Mouse (Mus musculus) midbrain, embryonic 13.5 days (tissue): Measurements from ENCODE around the gene Mylip. TPM values are rescaled to one million over a fixed set of nuclear protein-coding genes. Genes with fewer than 3 reads are reported as not detected.

Experiments
- ATAC-seq: fragments of 200-750 bp; cut with Nextera tagmentation; 2 replicates; pipeline ENCODE4 v1.8.0; 2017; ENCODE audit warnings: mild to moderate bottlenecking, moderate TSS enrichment, moderate library complexity
- H3K27ac ChIP-seq: fragments of 300-500 bp; sonication (generic); 2 replicates; pipeline ENCODE4 v1.5.1; 2015; ENCODE audit warnings: inconsistent platforms, mild to moderate bottlenecking, moderate library complexity
- H3K27me3 ChIP-seq: fragments of 300-500 bp; sonication (generic); 2 replicates; pipeline ENCODE4 v1.6.1; 2015; ENCODE audit warnings: mild to moderate bottlenecking, inconsistent platforms
- H3K36me3 ChIP-seq: fragments of 300-500 bp; sonication (generic); 2 replicates; pipeline ENCODE4 v1.6.1; 2015; ENCODE audit warnings: mild to moderate bottlenecking, inconsistent platforms
- H3K4me1 ChIP-seq: fragments of 300-500 bp; sonication (generic); replicated peaks from 2 replicates; pipeline ENCODE4 v1.6.1; 2015; ENCODE audit warnings: inconsistent platforms
- H3K4me2 ChIP-seq: fragments of 300-500 bp; sonication (generic); replicated peaks from 2 replicates; pipeline ENCODE4 v1.6.1; 2015; ENCODE audit warnings: moderate library complexity, mild to moderate bottlenecking, inconsistent platforms
- H3K4me3 ChIP-seq: fragments of 300-500 bp; sonication (generic); replicated peaks from 2 replicates; pipeline ENCODE4 v1.5.1; 2015; ENCODE audit warnings: mild to moderate bottlenecking, inconsistent platforms
- H3K9ac ChIP-seq: fragments of 300-500 bp; sonication (generic); replicated peaks from 2 replicates; pipeline ENCODE4 v1.6.1; 2015; ENCODE audit warnings: mild to moderate bottlenecking, inconsistent platforms
- H3K9me3 ChIP-seq: fragments of 300-500 bp; sonication (generic); 2 replicates; pipeline ENCODE4 v1.6.1; 2016; ENCODE audit warnings: mild to moderate bottlenecking, inconsistent platforms
- WGBS: fragments of 180-500 bp; shearing (Covaris S2); methylation state at CpG from one replicate; pipeline ENCODE4 v1.1.7; 2015; 5-methylcytosine and 5-hydroxymethylcytosine counted together
- polyA plus RNA-seq: library from polyadenylated mRNA; unstranded; fragments of >200 nt; fragmentation: Nextera tagmentation; extraction: Ambion mirVana; gene quantifications from 2 replicates; pipeline ENCODE4 v1.2.1, GENCODE M21; 2015

Gene Mylip
- polyA plus RNA-seq = 3.7 TPM in 2 replicates

GRCm38 (mm10) chr13:45389448-45390311, at the start of gene Mylip:
TSS of gene Mylip (plus strand) at chr13:45389742.
- Histone ChIP-seq H3K4me1 (peaks cover 19% of the 10 kb centered on the region), H3K9me3 (no peaks in the 10 kb centered on the region), H3K36me3 (no peaks in the 10 kb centered on the region), H3K27me3 (peaks cover 19% of the 10 kb centered on the region; the same call in 1 of the 2 replicates), H3K4me3 (peak within 1 kb of the TSS; percentile 71), H3K9ac (peak within 1 kb of the TSS; percentile 83), H3K27ac (peak within 1 kb of the TSS; percentile 35), H3K4me2 (peak within 1 kb of the TSS; percentile 98)
- under 1% methylated on average over 72 of the region's 81 CpGs for WGBS
- ATAC-seq = peak; percentile 98

- Histone ChIP-seq H3K4me3 (no peak overlapping the region), H3K27me3 (no peaks in the 10 kb centered on the region), H3K36me3 (no peaks in the 10 kb centered on the region), H3K9ac (no peak overlapping the region), H3K9me3 (peaks cover 3% of the 10 kb centered on the region; the same call in 1 of the 2 replicates), H3K27ac (no peak overlapping the region), H3K4me1 (peaks cover 7% of the 10 kb centered on the region), H3K4me2 (no peak overlapping the region)
- no peak for ATAC-seq
These were observed 47.6 kb upstream of the Mylip start for GRCm38 (mm10) chr13:45341991-45342390.

- no peaks in the 10 kb centered on the region for H3K36me3 ChIP-seq
- 84% methylated on average over 6 of the region's 6 CpGs for WGBS
- peaks cover 3% of the 10 kb centered on the region; the same call in 1 of the 2 replicates for H3K9me3 ChIP-seq
- peaks cover 7% of the 10 kb centered on the region for H3K4me1 ChIP-seq
- no peak overlapping the region for H3K4me2 ChIP-seq
- no peak for ATAC-seq
- H3K9ac ChIP-seq = no peak overlapping the region
- no peak overlapping the region for H3K4me3 ChIP-seq
- no peak overlapping the region for H3K27ac ChIP-seq
- H3K27me3 ChIP-seq = no peaks in the 10 kb centered on the region
These were observed 46.0 kb upstream of the Mylip start for GRCm38 (mm10) chr13:45343541-45343940.

- Histone ChIP-seq H3K4me2 (no peak overlapping the region), H3K9ac (no peak overlapping the region), H3K27ac (no peak overlapping the region), H3K9me3 (peaks cover 3% of the 10 kb centered on the region; the same call in 1 of the 2 replicates), H3K4me1 (peaks cover 7% of the 10 kb centered on the region), H3K36me3 (no peaks in the 10 kb centered on the region), H3K4me3 (no peak overlapping the region), H3K27me3 (no peaks in the 10 kb centered on the region)
- WGBS = 61% methylated on average over 4 of the region's 4 CpGs
- ATAC-seq = no peak
These were observed 45.6 kb upstream of the Mylip start for GRCm38 (mm10) chr13:45343966-45344365.

- ATAC-seq = no peak
- Histone ChIP-seq H3K4me1 (peaks cover 7% of the 10 kb centered on the region), H3K9ac (no peak overlapping the region), H3K4me2 (no peak overlapping the region), H3K4me3 (no peak overlapping the region), H3K27ac (no peak overlapping the region), H3K9me3 (peaks cover 3% of the 10 kb centered on the region; the same call in 1 of the 2 replicates), H3K27me3 (no peaks in the 10 kb centered on the region), H3K36me3 (no peaks in the 10 kb centered on the region)
- WGBS = 20% methylated on average over 14 of the region's 14 CpGs
These were observed 43.9 kb upstream of the Mylip start for GRCm38 (mm10) chr13:45345471-45346159.

GRCm38 (mm10) chr13:45351483-45351882, 38.1 kb upstream of the Mylip start:
- no peak overlapping the region for H3K4me2 ChIP-seq
- no peak for ATAC-seq
- no peak overlapping the region for H3K27ac ChIP-seq
- H3K27me3 ChIP-seq = no peaks in the 10 kb centered on the region
- no peak overlapping the region for H3K9ac ChIP-seq
- H3K9me3 ChIP-seq = no peaks in the 10 kb centered on the region
- no peak overlapping the region for H3K4me3 ChIP-seq
- 85% methylated on average over 5 of the region's 5 CpGs for WGBS
- H3K4me1 ChIP-seq = no peaks in the 10 kb centered on the region
- no peaks in the 10 kb centered on the region for H3K36me3 ChIP-seq

GRCm38 (mm10) chr13:45354824-45355223, 34.7 kb upstream of the Mylip start:
- H3K36me3 ChIP-seq = no peaks in the 10 kb centered on the region
- no peak overlapping the region for H3K4me3 ChIP-seq
- WGBS = 83% methylated on average over 2 of the region's 2 CpGs
- no peak for ATAC-seq
- no peaks in the 10 kb centered on the region for H3K27me3 ChIP-seq
- H3K4me2 ChIP-seq = no peak overlapping the region
- no peaks in the 10 kb centered on the region for H3K9me3 ChIP-seq
- no peaks in the 10 kb centered on the region for H3K4me1 ChIP-seq
- H3K9ac ChIP-seq = no peak overlapping the region
- H3K27ac ChIP-seq = no peak overlapping the region

- Histone ChIP-seq H3K4me3 (no peak overlapping the region), H3K9ac (no peak overlapping the region), H3K4me2 (no peak overlapping the region), H3K4me1 (no peaks in the 10 kb centered on the region), H3K27me3 (no peaks in the 10 kb centered on the region), H3K27ac (no peak overlapping the region), H3K9me3 (no peaks in the 10 kb centered on the region), H3K36me3 (no peaks in the 10 kb centered on the region)
- no peak for ATAC-seq
- WGBS = 90% methylated on average over 5 of the region's 5 CpGs
These were observed 31.3 kb upstream of the Mylip start for GRCm38 (mm10) chr13:45358208-45358607.

GRCm38 (mm10) chr13:45358676-45359323, 30.7 kb upstream of the Mylip start:
- no peaks in the 10 kb centered on the region for H3K36me3 ChIP-seq
- no peak overlapping the region for H3K4me2 ChIP-seq
- no peak overlapping the region for H3K27ac ChIP-seq
- H3K4me1 ChIP-seq = no peaks in the 10 kb centered on the region
- no peak overlapping the region for H3K9ac ChIP-seq
- no peak overlapping the region for H3K4me3 ChIP-seq
- WGBS = 90% methylated on average over 13 of the region's 13 CpGs
- H3K9me3 ChIP-seq = no peaks in the 10 kb centered on the region
- ATAC-seq = no peak
- no peaks in the 10 kb centered on the region for H3K27me3 ChIP-seq

GRCm38 (mm10) chr13:45365788-45366187, 23.8 kb upstream of the Mylip start:
- Histone ChIP-seq H3K4me2 (no peak overlapping the region), H3K9ac (no peak overlapping the region), H3K27ac (no peak overlapping the region), H3K36me3 (no peaks in the 10 kb centered on the region), H3K4me1 (no peaks in the 10 kb centered on the region), H3K9me3 (no peaks in the 10 kb centered on the region), H3K27me3 (no peaks in the 10 kb centered on the region), H3K4me3 (no peak overlapping the region)
- 92% methylated on average over 10 of the region's 10 CpGs for WGBS
- ATAC-seq = no peak

GRCm38 (mm10) chr13:45371673-45372072, 17.9 kb upstream of the Mylip start:
- WGBS = 82% methylated on average over 2 of the region's 2 CpGs
- Histone ChIP-seq H3K27ac (no peak overlapping the region), H3K4me2 (no peak overlapping the region), H3K4me3 (no peak overlapping the region), H3K4me1 (peaks cover 5% of the 10 kb centered on the region; the same call in 1 of the 2 replicates), H3K27me3 (no peaks in the 10 kb centered on the region), H3K9ac (no peak overlapping the region), H3K36me3 (no peaks in the 10 kb centered on the region), H3K9me3 (no peaks in the 10 kb centered on the region)
- no peak for ATAC-seq

- 87% methylated on average over 2 of the region's 2 CpGs for WGBS
- H3K4me2 ChIP-seq = no peak overlapping the region
- no peak overlapping the region for H3K9ac ChIP-seq
- no peak overlapping the region for H3K27ac ChIP-seq
- peaks cover 7% of the 10 kb centered on the region; the same call in 1 of the 2 replicates for H3K4me1 ChIP-seq
- H3K9me3 ChIP-seq = no peaks in the 10 kb centered on the region
- no peaks in the 10 kb centered on the region for H3K27me3 ChIP-seq
- no peak overlapping the region for H3K4me3 ChIP-seq
- no peaks in the 10 kb centered on the region for H3K36me3 ChIP-seq
- ATAC-seq = no peak
These were observed 17.1 kb upstream of the Mylip start for GRCm38 (mm10) chr13:45372456-45372855.
